Mouse (Mus musculus): ENCODE results near the gene Defb22. TPM values are rescaled to one million over a fixed set of nuclear protein-coding genes. Genes with fewer than 3 reads are reported as not detected.

Defb22 gene
- polyA plus RNA-seq (2012; rRNA removed) = 0.13 TPM in 1 of 2 replicates, not detected in the other
- polyA plus RNA-seq (2014; fragmentation: Nextera tagmentation; extraction: Ambion mirVana) = not detected in 2 replicates

DNA sequence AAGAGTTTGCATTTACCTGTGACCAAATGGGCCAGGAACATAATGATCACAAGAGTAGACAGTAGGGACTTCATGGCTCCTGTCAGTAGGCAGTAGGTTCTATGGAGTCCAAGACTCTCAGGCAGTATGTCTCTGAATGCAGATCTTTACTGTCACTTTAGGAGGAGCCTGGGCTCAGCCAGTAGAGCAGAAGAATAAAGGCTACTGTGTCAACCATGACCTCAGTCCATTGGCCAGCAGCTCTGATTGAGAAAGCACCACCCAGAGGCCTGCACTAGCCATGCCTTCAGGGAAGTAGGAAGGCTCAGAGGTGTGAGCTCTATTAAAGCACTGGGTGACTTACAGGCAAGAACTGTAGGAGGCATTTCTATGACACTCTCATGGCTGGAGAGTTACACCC is at the start of gene Defb22:
Gene Defb22 (minus strand): TSS at position 101 of the 400 bp plus-strand sequence.
- H3K9me3 ChIP-seq (ENCODE audit: control insufficient read depth, low read length) = no peaks in the 10 kb centered on the region
- no peak within 1 kb of the TSS for H3K4me2 ChIP-seq (replicated peaks; ENCODE audit: low read depth, low read length, severe bottlenecking)
- H3K4me1 ChIP-seq (ENCODE audit: control insufficient read depth, insufficient read depth, low read length) = no peaks in the 10 kb centered on the region
- no peak for TF ChIP-seq POLR2A (IDR thresholded peaks at IDR 0.05; ENCODE audit: borderline replicate concordance, extremely low read depth, insufficient read depth, insufficient read length)
- H3K27me3 ChIP-seq (ENCODE audit: control insufficient read depth, insufficient read depth, low read length) = no peaks in the 10 kb centered on the region
- ATAC-seq (ENCODE audit: low FRiP score, low read depth) (no peak), DNase-seq (ENCODE audit: low spot score) (no peak)
- no peak within 1 kb of the TSS for H3K9ac ChIP-seq (ENCODE audit: low read depth, low read length, severe bottlenecking)
- no peaks in the 10 kb centered on the region for H3K36me3 ChIP-seq (ENCODE audit: control insufficient read depth, insufficient read depth, low read length)
- no peak within 1 kb of the TSS for H3K4me3 ChIP-seq (replicated peaks; ENCODE audit: low read length)
- no peak within 1 kb of the TSS for H3K27ac ChIP-seq (replicated peaks; ENCODE audit: low read depth, low read length)

DNA sequence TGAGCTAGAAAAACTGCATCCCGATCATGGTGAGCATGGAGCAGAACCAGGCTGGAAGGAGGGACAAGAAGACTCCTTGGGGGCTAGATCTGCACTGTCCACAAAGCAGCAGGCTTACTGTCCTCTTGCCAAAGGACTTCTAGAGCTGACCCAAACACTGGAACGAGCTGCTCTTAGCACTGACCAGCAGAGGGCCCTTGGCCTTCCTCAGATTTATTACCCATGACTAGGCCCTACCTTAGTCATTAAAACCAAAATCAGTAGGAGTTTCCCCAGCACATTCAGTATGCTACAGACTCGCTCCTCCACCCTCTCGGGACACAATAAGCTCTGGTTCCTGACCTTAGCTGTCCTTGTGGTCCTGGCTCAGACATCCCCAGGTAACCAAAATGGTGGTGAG is 28.0 kb upstream of the Defb22 start, which contains the start of gene Defb28:
Gene Defb28 (plus strand): TSS at position 275 of the 400 bp plus-strand sequence.
- Histone ChIP-seq H3K27ac (replicated peaks; ENCODE audit: low read depth, low read length) (no peak within 1 kb of the TSS), H3K4me2 (replicated peaks; ENCODE audit: low read depth, low read length, severe bottlenecking) (no peak within 1 kb of the TSS), H3K36me3 (ENCODE audit: control insufficient read depth, insufficient read depth, low read length) (no peaks in the 10 kb centered on the region), H3K4me1 (ENCODE audit: control insufficient read depth, insufficient read depth, low read length) (no peaks in the 10 kb centered on the region), H3K9me3 (ENCODE audit: control insufficient read depth, low read length) (no peaks in the 10 kb centered on the region), H3K27me3 (ENCODE audit: control insufficient read depth, insufficient read depth, low read length) (no peaks in the 10 kb centered on the region), H3K9ac (ENCODE audit: low read depth, low read length, severe bottlenecking) (no peak within 1 kb of the TSS), H3K4me3 (replicated peaks; ENCODE audit: low read length) (no peak within 1 kb of the TSS)
- ATAC-seq (ENCODE audit: low FRiP score, low read depth) = no peak
- WGBS = 68% methylated on average over 4 of the region's 4 CpGs
- DNase-seq (ENCODE audit: low spot score) = no peak
- no peak for TF ChIP-seq POLR2A (IDR thresholded peaks at IDR 0.05; ENCODE audit: borderline replicate concordance, extremely low read depth, insufficient read depth, insufficient read length)

GRCm38 (mm10) chr2:152516084-152516483 is 26.1 kb upstream of the Defb22 start:
- DNase-seq (ENCODE audit: low spot score) (peak; percentile 23), ATAC-seq (ENCODE audit: low FRiP score, low read depth) (peak; percentile 75; the same call in 1 of the 2 replicates)
- Histone ChIP-seq H3K4me1 (ENCODE audit: control insufficient read depth, insufficient read depth, low read length) (no peaks in the 10 kb centered on the region), H3K9ac (ENCODE audit: low read depth, low read length, severe bottlenecking) (no peak overlapping the region), H3K9me3 (ENCODE audit: control insufficient read depth, low read length) (no peaks in the 10 kb centered on the region), H3K4me3 (replicated peaks; ENCODE audit: low read length) (no peak overlapping the region), H3K4me2 (replicated peaks; ENCODE audit: low read depth, low read length, severe bottlenecking) (no peak overlapping the region), H3K27ac (replicated peaks; ENCODE audit: low read depth, low read length) (no peak overlapping the region), H3K27me3 (ENCODE audit: control insufficient read depth, insufficient read depth, low read length) (no peaks in the 10 kb centered on the region), H3K36me3 (ENCODE audit: control insufficient read depth, insufficient read depth, low read length) (no peaks in the 10 kb centered on the region)
- 36% methylated on average over 4 of the region's 4 CpGs for WGBS
- TF ChIP-seq POLR2A (IDR thresholded peaks at IDR 0.05; ENCODE audit: borderline replicate concordance, extremely low read depth, insufficient read depth, insufficient read length) = no peak

DNA sequence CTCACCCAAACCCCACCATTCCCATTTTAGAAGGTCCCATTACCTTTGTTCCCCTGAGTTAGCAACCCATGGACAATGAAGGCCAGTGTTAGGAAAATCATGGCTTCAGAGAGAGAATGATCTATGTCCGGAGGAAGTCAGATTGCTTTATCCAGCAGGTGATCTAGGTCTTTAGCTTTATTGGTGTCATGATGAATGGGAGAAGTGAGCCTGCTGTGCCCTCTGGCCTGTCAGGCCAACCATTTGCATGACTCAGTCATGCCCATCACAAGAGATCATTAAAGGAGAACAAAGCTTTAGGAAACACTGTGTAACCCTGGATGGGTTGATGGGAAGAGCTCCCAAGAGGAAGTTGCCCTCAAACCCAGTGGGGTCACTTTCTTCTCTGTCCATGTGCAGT is 21.7 kb upstream of the Defb22 start, which contains the start of gene Defb26:
Gene Defb26 (minus strand): TSS at position 101 of the 400 bp plus-strand sequence.
- H3K27me3 ChIP-seq (ENCODE audit: control insufficient read depth, insufficient read depth, low read length) = no peaks in the 10 kb centered on the region
- no peak for TF ChIP-seq POLR2A (IDR thresholded peaks at IDR 0.05; ENCODE audit: borderline replicate concordance, extremely low read depth, insufficient read depth, insufficient read length)
- ATAC-seq (ENCODE audit: low FRiP score, low read depth) = no peak
- H3K4me3 ChIP-seq (replicated peaks; ENCODE audit: low read length) = no peak within 1 kb of the TSS
- H3K4me1 ChIP-seq (ENCODE audit: control insufficient read depth, insufficient read depth, low read length) = no peaks in the 10 kb centered on the region
- DNase-seq (ENCODE audit: low spot score) = no peak
- 85% methylated on average over 1 of the region's 1 CpGs for WGBS
- no peaks in the 10 kb centered on the region for H3K36me3 ChIP-seq (ENCODE audit: control insufficient read depth, insufficient read depth, low read length)
- no peak within 1 kb of the TSS for H3K4me2 ChIP-seq (replicated peaks; ENCODE audit: low read depth, low read length, severe bottlenecking)
- H3K27ac ChIP-seq (replicated peaks; ENCODE audit: low read depth, low read length) = no peak within 1 kb of the TSS
- no peaks in the 10 kb centered on the region for H3K9me3 ChIP-seq (ENCODE audit: control insufficient read depth, low read length)
- H3K9ac ChIP-seq (ENCODE audit: low read depth, low read length, severe bottlenecking) = no peak within 1 kb of the TSS

- DNase-seq (ENCODE audit: low spot score) (no peak), ATAC-seq (ENCODE audit: low FRiP score, low read depth) (no peak)
- H3K27ac ChIP-seq (replicated peaks; ENCODE audit: low read depth, low read length) = no peak overlapping the region
- 64% methylated on average over 2 of the region's 2 CpGs for WGBS
- H3K4me1 ChIP-seq (ENCODE audit: control insufficient read depth, insufficient read depth, low read length) = no peaks in the 10 kb centered on the region
- no peaks in the 10 kb centered on the region for H3K27me3 ChIP-seq (ENCODE audit: control insufficient read depth, insufficient read depth, low read length)
- no peak overlapping the region for H3K4me2 ChIP-seq (replicated peaks; ENCODE audit: low read depth, low read length, severe bottlenecking)
- H3K36me3 ChIP-seq (ENCODE audit: control insufficient read depth, insufficient read depth, low read length) = no peaks in the 10 kb centered on the region
- no peak overlapping the region for H3K9ac ChIP-seq (ENCODE audit: low read depth, low read length, severe bottlenecking)
- H3K9me3 ChIP-seq (ENCODE audit: control insufficient read depth, low read length) = no peaks in the 10 kb centered on the region
- no peak overlapping the region for H3K4me3 ChIP-seq (replicated peaks; ENCODE audit: low read length)
- TF ChIP-seq POLR2A (IDR thresholded peaks at IDR 0.05; ENCODE audit: borderline replicate concordance, extremely low read depth, insufficient read depth, insufficient read length) = no peak
Observed at GRCm38 (mm10) chr2:152503950-152504349, 14.0 kb upstream of the Defb22 start.

DNA sequence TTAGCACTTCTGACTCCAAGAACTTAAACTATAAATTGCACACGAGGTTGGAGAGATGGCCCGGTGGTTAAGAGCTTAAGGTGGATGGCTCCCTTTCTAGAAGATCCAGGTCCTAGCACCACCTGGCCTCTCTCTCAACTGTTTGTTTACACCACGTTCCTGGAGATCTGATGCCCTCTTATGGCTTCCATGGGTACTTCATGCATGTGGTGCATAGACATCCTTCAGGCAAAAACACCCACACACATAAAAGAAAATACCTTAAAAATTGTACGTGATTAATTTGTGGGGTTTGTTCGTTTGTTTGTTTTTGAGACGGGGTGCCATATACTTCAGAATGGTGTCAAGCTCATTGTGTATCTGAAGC is 10.9 kb upstream of the Defb22 start:
- no peak for DNase-seq (ENCODE audit: low spot score)
- no peak for ATAC-seq (ENCODE audit: low FRiP score, low read depth)
- Histone ChIP-seq H3K4me1 (ENCODE audit: control insufficient read depth, insufficient read depth, low read length) (no peaks in the 10 kb centered on the region), H3K4me2 (replicated peaks; ENCODE audit: low read depth, low read length, severe bottlenecking) (no peak overlapping the region), H3K4me3 (replicated peaks; ENCODE audit: low read length) (no peak overlapping the region), H3K36me3 (ENCODE audit: control insufficient read depth, insufficient read depth, low read length) (no peaks in the 10 kb centered on the region), H3K27me3 (ENCODE audit: control insufficient read depth, insufficient read depth, low read length) (no peaks in the 10 kb centered on the region), H3K9me3 (ENCODE audit: control insufficient read depth, low read length) (no peaks in the 10 kb centered on the region), H3K9ac (ENCODE audit: low read depth, low read length, severe bottlenecking) (no peak overlapping the region), H3K27ac (replicated peaks; ENCODE audit: low read depth, low read length) (no peak overlapping the region)
- no peak for TF ChIP-seq POLR2A (IDR thresholded peaks at IDR 0.05; ENCODE audit: borderline replicate concordance, extremely low read depth, insufficient read depth, insufficient read length)
- 77% methylated on average over 6 of the region's 6 CpGs for WGBS
